Mouse (Mus musculus): ENCODE data around the gene Vat1l. TPM values are rescaled to one million over a fixed set of nuclear protein-coding genes. Genes with fewer than 3 reads are reported as not detected.

The Vat1l gene
- polyA plus RNA-seq, 1 experiment from 2014 or later: 0.89 TPM

- Histone ChIP-seq H3K9me3 (no peaks in the 10 kb centered on the region), H3K27ac (no peak overlapping the region), H3K4me3 (no peak overlapping the region), H3K4me2 (no peak overlapping the region), H3K36me3 (no peaks in the 10 kb centered on the region), H3K27me3 (no peaks in the 10 kb centered on the region), H3K4me1 (no peaks in the 10 kb centered on the region), H3K9ac (no peak overlapping the region)
- 59% methylated on average over 5 of the region's 5 CpGs for WGBS
- no peak for ATAC-seq (ENCODE audit: borderline replicate concordance, extremely low read depth, low FRiP score, low TSS enrichment)
Measured at GRCm38 (mm10) chr8:114363167-114363566, 157.8 kb downstream of the Vat1l start.

DNA sequence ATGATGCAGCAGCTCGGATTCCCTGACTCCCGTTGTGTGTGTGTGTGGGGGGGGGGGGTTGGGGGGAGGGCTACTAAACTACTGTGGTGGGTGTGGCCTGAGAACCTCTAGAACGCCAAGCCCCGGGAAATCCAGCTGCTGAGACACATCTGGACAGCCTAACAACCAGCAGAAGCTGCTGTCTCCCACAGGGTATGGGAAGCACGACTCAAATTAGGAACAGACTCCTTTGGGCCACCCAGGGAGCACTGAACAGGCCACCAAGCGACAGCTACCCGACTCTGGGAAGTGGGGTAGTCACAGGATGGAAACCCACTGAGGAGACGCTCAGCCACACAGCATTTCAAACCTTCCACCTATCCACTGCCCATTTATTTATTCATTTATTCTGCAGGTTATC is 158.2 kb downstream of the Vat1l start:
- WGBS: 40% methylated on average over 8 of the region's 8 CpGs
- H3K9me3 ChIP-seq: no peaks in the 10 kb centered on the region
- H3K27ac ChIP-seq: no peak overlapping the region
- no peaks in the 10 kb centered on the region for H3K27me3 ChIP-seq
- no peak overlapping the region for H3K4me2 ChIP-seq
- no peak overlapping the region for H3K9ac ChIP-seq
- no peaks in the 10 kb centered on the region for H3K36me3 ChIP-seq
- ATAC-seq (ENCODE audit: borderline replicate concordance, extremely low read depth, low FRiP score, low TSS enrichment): no peak
- no peaks in the 10 kb centered on the region for H3K4me1 ChIP-seq
- no peak overlapping the region for H3K4me3 ChIP-seq

- H3K9ac ChIP-seq: no peak overlapping the region
- H3K4me2 ChIP-seq: 0 out of 2 replicates have a peak overlapping the region, but pooled peaks have one; percentile 4
- no peak overlapping the region for H3K27ac ChIP-seq
- H3K4me1 ChIP-seq: no peaks in the 10 kb centered on the region
- H3K4me3 ChIP-seq: no peak overlapping the region
- WGBS: 34% methylated on average over 27 of the region's 27 CpGs
- H3K9me3 ChIP-seq: no peaks in the 10 kb centered on the region
- no peaks in the 10 kb centered on the region for H3K27me3 ChIP-seq
- no peaks in the 10 kb centered on the region for H3K36me3 ChIP-seq
- ATAC-seq (ENCODE audit: borderline replicate concordance, extremely low read depth, low FRiP score, low TSS enrichment): 0 out of 2 replicates have a peak, but pooled peaks have one; percentile 19
Measured at GRCm38 (mm10) chr8:114369038-114369976, 163.9 kb downstream of the Vat1l start.

DNA sequence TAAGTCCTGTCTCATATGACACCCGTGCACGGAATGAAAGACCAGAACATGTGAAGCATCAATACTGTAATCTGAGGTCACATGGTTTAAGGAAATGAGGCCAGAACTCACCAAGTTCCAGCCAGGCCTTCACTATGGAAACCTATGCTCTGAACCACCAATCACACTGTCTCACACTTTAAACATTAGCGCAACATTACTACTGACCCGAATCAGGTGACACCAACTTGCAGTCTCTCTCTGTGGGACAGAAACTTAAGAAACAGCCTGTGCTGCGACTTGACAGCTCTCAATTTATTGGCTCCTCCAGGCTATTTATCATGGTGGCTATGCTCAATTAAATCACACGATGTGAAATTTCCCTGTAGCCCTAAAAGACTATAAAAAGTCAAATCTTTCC is 169.0 kb downstream of the Vat1l start:
- H3K27ac ChIP-seq: no peak overlapping the region
- no peaks in the 10 kb centered on the region for H3K4me1 ChIP-seq
- WGBS: 76% methylated on average over 6 of the region's 6 CpGs
- no peaks in the 10 kb centered on the region for H3K36me3 ChIP-seq
- no peaks in the 10 kb centered on the region for H3K9me3 ChIP-seq
- ATAC-seq (ENCODE audit: borderline replicate concordance, extremely low read depth, low FRiP score, low TSS enrichment): no peak
- no peaks in the 10 kb centered on the region for H3K27me3 ChIP-seq
- H3K9ac ChIP-seq: no peak overlapping the region
- no peak overlapping the region for H3K4me3 ChIP-seq
- H3K4me2 ChIP-seq: no peak overlapping the region

DNA sequence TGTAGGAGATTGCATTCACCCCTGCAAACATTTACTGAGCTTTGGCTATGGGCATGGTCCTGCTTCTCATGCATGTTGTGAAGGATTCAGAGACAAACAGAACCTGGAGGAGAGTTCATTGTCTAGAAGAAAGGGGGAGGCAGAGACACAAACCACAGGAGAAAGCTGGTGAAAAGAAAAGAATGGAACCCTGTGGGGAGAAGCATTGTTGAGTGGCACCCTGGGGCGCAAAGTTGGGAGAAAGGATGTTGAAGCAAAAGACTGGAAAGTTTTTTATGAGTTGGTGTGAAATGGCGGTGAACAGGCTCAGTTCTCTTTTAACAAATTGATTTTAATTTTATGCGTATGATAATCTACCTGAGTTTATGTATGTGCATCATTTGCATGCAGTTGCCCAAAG is 178.8 kb downstream of the Vat1l start:
- no peak overlapping the region for H3K4me3 ChIP-seq
- H3K9ac ChIP-seq: no peak overlapping the region
- no peak overlapping the region for H3K4me2 ChIP-seq
- no peaks in the 10 kb centered on the region for H3K36me3 ChIP-seq
- no peaks in the 10 kb centered on the region for H3K9me3 ChIP-seq
- H3K27ac ChIP-seq: no peak overlapping the region
- no peaks in the 10 kb centered on the region for H3K4me1 ChIP-seq
- no peak for ATAC-seq (ENCODE audit: borderline replicate concordance, extremely low read depth, low FRiP score, low TSS enrichment)
- H3K27me3 ChIP-seq: no peaks in the 10 kb centered on the region
- 77% methylated on average over 3 of the region's 3 CpGs for WGBS

GRCm38 (mm10) chr8:114387494-114387893 is 182.1 kb downstream of the Vat1l start:
- Histone ChIP-seq H3K9ac (no peak overlapping the region), H3K27ac (no peak overlapping the region), H3K4me1 (no peaks in the 10 kb centered on the region), H3K27me3 (no peaks in the 10 kb centered on the region), H3K36me3 (no peaks in the 10 kb centered on the region), H3K4me3 (no peak overlapping the region), H3K4me2 (no peak overlapping the region), H3K9me3 (no peaks in the 10 kb centered on the region)
- WGBS: 57% methylated on average over 4 of the region's 4 CpGs
- ATAC-seq (ENCODE audit: borderline replicate concordance, extremely low read depth, low FRiP score, low TSS enrichment): no peak

GRCm38 (mm10) chr8:114390465-114391254 is 185.2 kb downstream of the Vat1l start:
- Histone ChIP-seq H3K4me1 (no peaks in the 10 kb centered on the region), H3K9me3 (no peaks in the 10 kb centered on the region), H3K4me2 (no peak overlapping the region), H3K27ac (no peak overlapping the region), H3K4me3 (no peak overlapping the region), H3K36me3 (no peaks in the 10 kb centered on the region), H3K27me3 (no peaks in the 10 kb centered on the region), H3K9ac (no peak overlapping the region)
- 85% methylated on average over 12 of the region's 13 CpGs for WGBS
- no peak for ATAC-seq (ENCODE audit: borderline replicate concordance, extremely low read depth, low FRiP score, low TSS enrichment)

DNA sequence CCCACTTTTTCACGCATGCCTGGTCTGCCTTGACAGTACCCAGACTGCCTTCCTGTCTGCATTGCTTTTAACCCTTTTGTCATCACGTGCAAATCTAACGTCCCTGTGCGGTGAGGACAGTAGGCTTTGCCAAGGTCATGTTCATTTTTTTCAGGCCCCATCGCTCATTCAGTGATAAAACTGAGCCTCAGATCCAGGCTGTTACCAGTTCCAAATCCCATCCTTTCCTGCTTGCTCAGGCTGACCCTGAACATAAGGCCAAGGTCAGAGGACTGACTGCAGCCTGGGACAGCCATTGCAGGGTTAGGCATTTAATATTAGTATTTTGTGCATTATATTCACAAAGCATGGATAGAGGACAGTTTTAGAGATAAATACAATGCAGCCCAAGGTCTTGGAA is 192.9 kb downstream of the Vat1l start:
- Histone ChIP-seq H3K9ac (no peak overlapping the region), H3K4me1 (no peaks in the 10 kb centered on the region), H3K27me3 (no peaks in the 10 kb centered on the region), H3K4me2 (no peak overlapping the region), H3K4me3 (no peak overlapping the region), H3K9me3 (no peaks in the 10 kb centered on the region), H3K36me3 (no peaks in the 10 kb centered on the region), H3K27ac (no peak overlapping the region)
- 86% methylated on average over 5 of the region's 5 CpGs for WGBS
- ATAC-seq (ENCODE audit: borderline replicate concordance, extremely low read depth, low FRiP score, low TSS enrichment): no peak

- Histone ChIP-seq H3K27ac (no peak overlapping the region), H3K4me1 (no peaks in the 10 kb centered on the region), H3K36me3 (no peaks in the 10 kb centered on the region), H3K9ac (no peak overlapping the region), H3K4me3 (no peak overlapping the region), H3K27me3 (no peaks in the 10 kb centered on the region), H3K9me3 (no peaks in the 10 kb centered on the region), H3K4me2 (no peak overlapping the region)
- 90% methylated on average over 5 of the region's 5 CpGs for WGBS
- ATAC-seq (ENCODE audit: borderline replicate concordance, extremely low read depth, low FRiP score, low TSS enrichment): no peak
Measured at GRCm38 (mm10) chr8:114399273-114399672, 193.9 kb downstream of the Vat1l start.

DNA sequence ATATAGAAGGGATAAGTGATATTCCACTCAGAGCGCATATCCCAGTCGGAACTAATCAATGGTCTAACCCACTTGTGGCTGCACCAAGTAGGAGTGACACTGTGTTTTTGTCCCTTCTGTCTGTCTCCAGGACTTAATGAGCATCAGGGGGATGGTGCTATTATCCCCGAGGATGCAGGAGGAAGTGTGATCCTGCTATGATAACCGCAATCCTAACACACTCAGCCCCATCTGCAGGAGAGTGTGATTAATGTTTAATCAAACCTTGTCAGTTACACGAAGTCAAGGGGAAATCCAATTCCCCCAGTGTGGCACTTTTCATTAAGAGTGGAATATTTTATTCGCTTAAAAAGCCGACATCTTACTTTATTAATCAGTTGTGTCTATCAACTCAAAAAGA is 196.3 kb downstream of the Vat1l start:
- H3K9ac ChIP-seq: no peak overlapping the region
- no peaks in the 10 kb centered on the region for H3K27me3 ChIP-seq
- 54% methylated on average over 7 of the region's 7 CpGs for WGBS
- H3K4me3 ChIP-seq: no peak overlapping the region
- no peaks in the 10 kb centered on the region for H3K36me3 ChIP-seq
- H3K9me3 ChIP-seq: no peaks in the 10 kb centered on the region
- H3K4me2 ChIP-seq: no peak overlapping the region
- ATAC-seq (ENCODE audit: borderline replicate concordance, extremely low read depth, low FRiP score, low TSS enrichment): no peak
- H3K27ac ChIP-seq: no peak overlapping the region
- H3K4me1 ChIP-seq: no peaks in the 10 kb centered on the region

DNA sequence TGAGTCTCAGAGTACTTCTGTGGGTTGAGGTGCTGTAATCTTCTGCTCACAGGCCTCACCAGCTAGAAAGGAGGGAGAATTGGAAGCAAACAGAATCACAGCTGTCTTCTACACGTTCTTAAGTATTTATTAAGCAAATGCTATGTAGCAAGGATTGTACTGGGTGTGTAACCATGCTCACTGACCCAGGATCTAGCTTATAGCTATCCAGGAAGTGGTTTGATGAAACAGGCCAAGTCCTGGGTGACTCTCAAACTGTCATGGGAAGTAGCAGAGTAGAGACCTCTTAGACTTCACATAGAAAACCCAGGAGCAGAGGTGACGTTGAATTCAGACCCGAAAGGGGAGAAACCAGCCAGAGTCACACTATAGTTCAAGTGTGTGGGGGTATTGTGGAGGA is 206.0 kb downstream of the Vat1l start:
- Histone ChIP-seq H3K4me1 (no peaks in the 10 kb centered on the region), H3K9ac (no peak overlapping the region), H3K4me3 (no peak overlapping the region), H3K36me3 (no peaks in the 10 kb centered on the region), H3K27me3 (no peaks in the 10 kb centered on the region), H3K4me2 (no peak overlapping the region), H3K9me3 (no peaks in the 10 kb centered on the region), H3K27ac (no peak overlapping the region)
- WGBS: 63% methylated on average over 3 of the region's 3 CpGs
- no peak for ATAC-seq (ENCODE audit: borderline replicate concordance, extremely low read depth, low FRiP score, low TSS enrichment)

GRCm38 (mm10) chr8:114417786-114418185 is 212.4 kb downstream of the Vat1l start, which contains the start of gene Clec3a:
Gene Clec3a, plus strand, starts transcription at chr8:114418086.
- H3K9me3 ChIP-seq: no peaks in the 10 kb centered on the region
- H3K27ac ChIP-seq: no peak within 1 kb of the TSS
- H3K4me2 ChIP-seq: no peak within 1 kb of the TSS
- no peak within 1 kb of the TSS for H3K9ac ChIP-seq
- ATAC-seq (ENCODE audit: borderline replicate concordance, extremely low read depth, low FRiP score, low TSS enrichment): no peak
- no peaks in the 10 kb centered on the region for H3K4me1 ChIP-seq
- H3K27me3 ChIP-seq: no peaks in the 10 kb centered on the region
- H3K4me3 ChIP-seq: no peak within 1 kb of the TSS
- WGBS: 50% methylated on average over 8 of the region's 8 CpGs
- no peaks in the 10 kb centered on the region for H3K36me3 ChIP-seq
